Mouse (Mus musculus) liver, embryonic 12.5 days (tissue): Measurements from ENCODE around the gene Oas1a. TPM values are rescaled to one million over a fixed set of nuclear protein-coding genes. Genes with fewer than 3 reads are reported as not detected.
"Not testable (repeated sequence)": the region's sequence is repeated elsewhere in the genome, so short reads cannot be mapped to it uniquely, and the experiment has no call there.

Source experiments
- ATAC-seq: fragments of 200-750 bp; cut with Nextera tagmentation; 2 replicates; pipeline ENCODE4 v1.8.0; 2017; ENCODE audit warnings: moderate number of reproducible peaks, mild to moderate bottlenecking, moderate library complexity
- H3K27ac ChIP-seq: fragments of 300-500 bp; sonication (generic); 2 replicates; pipeline ENCODE4 v1.5.1; 2016; ENCODE audit warnings: mild to moderate bottlenecking
- H3K27me3 ChIP-seq: fragments of 300-500 bp; sonication (generic); replicated peaks from 2 replicates; pipeline ENCODE4 v1.6.1; 2016; ENCODE audit warnings: mild to moderate bottlenecking, moderate library complexity
- H3K36me3 ChIP-seq: fragments of 300-500 bp; sonication (generic); 2 replicates; pipeline ENCODE4 v1.6.1; 2016; ENCODE audit warnings: mild to moderate bottlenecking, moderate library complexity
- H3K4me1 ChIP-seq: fragments of 300-500 bp; sonication (generic); 2 replicates; pipeline ENCODE4 v1.6.1; 2016
- H3K4me2 ChIP-seq: fragments of 300-500 bp; sonication (generic); 2 replicates; pipeline ENCODE4 v1.6.1; 2016; ENCODE audit warnings: mild to moderate bottlenecking, moderate library complexity
- H3K4me3 ChIP-seq: fragments of 300-500 bp; sonication (generic); 2 replicates; pipeline ENCODE4 v1.5.1; 2016; ENCODE audit warnings: mild to moderate bottlenecking, moderate library complexity
- H3K9ac ChIP-seq: fragments of 300-500 bp; sonication (generic); 2 replicates; pipeline ENCODE4 v1.6.1; 2016; ENCODE audit warnings: mild to moderate bottlenecking, moderate library complexity
- H3K9me3 ChIP-seq: fragments of 300-500 bp; sonication (generic); replicated peaks from 2 replicates; pipeline ENCODE4 v1.6.1; 2016; ENCODE audit warnings: mild to moderate bottlenecking, moderate library complexity
- WGBS: fragments of 180-500 bp; shearing (Covaris S2); methylation state at CpG from one replicate; pipeline ENCODE4 v1.1.7; 2016; ENCODE audit not compliant: insufficient replicate concordance; 5-methylcytosine and 5-hydroxymethylcytosine counted together
- polyA plus RNA-seq: library from polyadenylated mRNA; unstranded; fragments of >200 nt; fragmentation: Nextera tagmentation; extraction: Ambion mirVana; gene quantifications from 2 replicates; pipeline ENCODE4 v1.2.1, GENCODE M21; 2016

Oas1a gene
- polyA plus RNA-seq, 1 experiment from 2014 or later: 2.2 TPM

DNA sequence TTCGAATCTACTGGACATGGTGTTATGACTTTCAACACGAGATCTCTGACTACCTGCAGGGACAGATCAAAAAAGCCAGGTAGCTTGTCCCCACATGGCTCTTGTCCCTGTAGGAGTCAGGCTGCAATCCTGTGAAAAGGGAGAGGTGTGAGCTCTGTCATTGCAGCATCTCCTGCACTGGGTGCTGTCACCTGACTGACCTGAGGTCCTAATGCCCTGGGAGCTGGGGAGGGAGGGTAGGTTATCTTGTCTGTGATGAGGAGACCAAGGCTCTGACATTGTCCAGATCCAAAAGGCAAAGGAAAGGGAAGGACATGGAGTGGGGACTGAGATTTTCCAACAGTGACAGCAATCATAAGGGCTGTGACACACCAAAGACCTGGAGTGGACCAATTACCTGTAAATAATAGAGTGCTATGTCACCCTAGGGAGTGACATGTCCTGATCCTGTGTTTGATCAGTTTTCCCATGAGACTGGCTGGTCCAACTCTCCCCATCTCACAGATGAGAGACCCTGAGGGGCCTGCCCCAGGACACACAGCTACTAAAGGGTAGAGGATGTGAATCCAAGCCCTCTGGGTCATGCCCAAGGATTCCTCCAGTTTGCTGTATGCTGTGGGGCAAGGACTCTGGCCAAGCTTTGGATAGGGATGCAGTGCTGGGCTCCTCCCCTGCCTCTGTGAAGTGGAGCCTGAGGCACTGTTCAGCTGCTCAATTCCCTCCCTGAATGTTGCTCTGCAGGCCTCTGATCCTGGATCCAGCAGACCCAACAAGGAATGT is 12.0 kb upstream of the Oas1a start:
- not testable (repeated sequence) for H3K4me3 ChIP-seq, ATAC-seq, H3K27me3 ChIP-seq, H3K9me3 ChIP-seq, H3K9ac ChIP-seq, H3K27ac ChIP-seq, H3K4me2 ChIP-seq, H3K4me1 ChIP-seq, H3K36me3 ChIP-seq
- 48% methylated on average over 2 of the region's 2 CpGs for WGBS

DNA sequence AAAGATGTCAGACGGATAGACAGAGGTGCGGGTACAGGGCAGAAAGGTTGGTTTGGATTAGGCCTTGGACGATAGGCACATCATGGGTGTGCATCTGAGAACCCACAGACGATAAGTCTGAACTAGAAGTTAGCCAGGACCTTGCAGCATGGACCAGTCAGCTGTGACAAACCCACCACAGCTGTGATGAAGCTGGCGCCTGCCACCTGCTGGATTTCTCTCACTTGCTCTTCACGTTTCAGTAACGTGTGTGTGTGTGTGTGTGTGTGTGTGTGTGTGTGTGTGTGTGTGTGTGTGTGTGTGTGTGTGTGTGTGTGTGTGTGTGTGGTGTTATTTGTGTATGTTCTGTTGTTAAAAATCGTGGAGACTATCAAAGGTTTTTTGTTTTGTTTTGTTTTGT is 6.9 kb upstream of the Oas1a start, which contains the start of gene Oas1d:
Gene Oas1d, plus strand, starts transcription at position 333 of the 400 bp plus-strand sequence.
- H3K9me3 ChIP-seq, H3K36me3 ChIP-seq, H3K4me1 ChIP-seq, H3K27ac ChIP-seq, H3K27me3 ChIP-seq, H3K4me3 ChIP-seq, H3K4me2 ChIP-seq, H3K9ac ChIP-seq, ATAC-seq: not testable (repeated sequence)
- 22% methylated on average over 8 of the region's 8 CpGs for WGBS

DNA sequence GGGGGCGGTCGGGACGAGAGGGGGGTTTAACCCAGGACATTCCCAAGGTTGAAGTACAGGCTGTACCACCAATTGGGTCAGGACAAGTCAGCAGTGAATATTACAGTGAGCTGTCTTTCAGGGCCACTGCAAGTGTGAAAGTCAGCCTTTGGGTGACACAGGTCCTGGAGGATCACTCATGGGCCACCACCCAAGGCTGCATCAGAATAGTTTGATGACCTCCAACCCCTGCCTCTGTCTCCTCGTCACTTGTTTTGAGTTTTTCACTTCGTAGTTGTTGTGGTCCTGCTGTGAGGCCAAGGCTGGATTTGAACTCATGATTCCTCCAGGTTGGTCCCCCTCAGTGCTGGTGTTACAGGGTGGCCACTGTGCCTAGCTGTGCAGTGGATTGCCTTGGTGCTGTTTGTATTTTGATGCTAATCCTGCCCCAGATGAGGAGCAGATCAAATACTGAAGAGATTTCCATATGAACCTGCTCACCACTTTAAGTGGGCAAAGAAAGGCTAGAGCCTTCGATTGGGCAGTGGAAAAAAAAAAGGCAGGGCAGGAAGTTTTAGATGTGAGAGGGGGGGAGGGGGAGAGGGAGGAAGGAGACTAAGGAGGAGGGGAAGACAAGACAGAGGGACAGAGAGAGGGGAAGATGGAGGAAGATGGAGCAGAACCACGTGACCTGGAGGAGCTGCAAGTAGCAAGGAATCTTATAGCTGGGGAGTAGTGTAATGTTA is 1.0 kb upstream of the Oas1a start:
- no peaks in the 10 kb centered on the region for H3K36me3 ChIP-seq
- no peak for ATAC-seq
- H3K27me3 ChIP-seq: no peaks in the 10 kb centered on the region
- 34% methylated on average over 7 of the region's 7 CpGs for WGBS
- no peak overlapping the region for H3K4me3 ChIP-seq
- H3K4me2 ChIP-seq: no peak overlapping the region
- H3K9ac ChIP-seq: no peak overlapping the region
- no peaks in the 10 kb centered on the region for H3K9me3 ChIP-seq
- no peak overlapping the region for H3K27ac ChIP-seq
- no peaks in the 10 kb centered on the region for H3K4me1 ChIP-seq

DNA sequence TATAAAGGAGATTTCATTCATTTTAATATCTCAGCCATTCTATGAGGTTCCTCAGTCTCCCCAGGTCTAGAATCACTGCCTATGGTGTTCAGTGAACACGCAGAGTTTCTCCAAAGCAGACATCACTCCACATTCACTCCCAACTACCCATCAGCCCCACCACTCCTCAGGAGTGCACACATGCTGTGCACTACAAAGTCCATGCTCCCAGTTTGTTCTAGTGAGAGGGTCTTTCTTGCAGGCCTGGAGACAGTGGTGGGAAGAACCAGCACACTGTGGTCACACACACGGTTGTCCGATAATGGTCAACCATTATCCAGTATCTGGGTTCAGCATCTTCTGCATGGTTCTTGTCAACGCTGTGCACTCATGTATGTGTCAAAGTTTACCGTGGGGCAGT is 5.3 kb downstream of the Oas1a start:
- H3K4me1 ChIP-seq: no peaks in the 10 kb centered on the region
- no peaks in the 10 kb centered on the region for H3K9me3 ChIP-seq
- no peak overlapping the region for H3K9ac ChIP-seq
- H3K27ac ChIP-seq: no peak overlapping the region
- no peaks in the 10 kb centered on the region for H3K27me3 ChIP-seq
- ATAC-seq: no peak
- H3K4me3 ChIP-seq: no peak overlapping the region
- H3K4me2 ChIP-seq: no peak overlapping the region
- H3K36me3 ChIP-seq: no peaks in the 10 kb centered on the region
- WGBS: 72% methylated on average over 5 of the region's 5 CpGs

DNA sequence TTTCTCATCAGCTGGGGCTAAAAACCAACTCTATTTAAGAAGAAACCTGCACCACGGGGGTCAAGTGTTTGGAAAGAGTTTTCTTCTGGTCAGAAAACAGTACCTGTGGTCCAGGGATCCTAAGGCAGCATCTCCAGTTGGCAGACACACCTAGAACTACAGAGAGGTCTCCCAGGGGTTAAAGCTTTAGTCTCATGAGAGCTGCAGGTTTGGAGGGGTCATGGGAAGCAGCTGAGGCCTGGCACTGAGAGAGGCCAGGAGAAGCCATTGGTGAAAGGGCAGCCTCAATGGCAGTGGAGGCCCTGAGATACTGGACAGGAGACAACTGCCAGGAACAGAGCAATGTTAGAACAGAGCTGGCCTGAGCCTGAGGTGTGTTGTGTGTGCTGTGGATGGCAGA is 6.7 kb downstream of the Oas1a start:
- 31% methylated on average over 1 of the region's 1 CpGs for WGBS
- no peaks in the 10 kb centered on the region for H3K27me3 ChIP-seq
- H3K4me1 ChIP-seq: no peaks in the 10 kb centered on the region
- H3K9ac ChIP-seq: no peak overlapping the region
- no peak for ATAC-seq
- H3K9me3 ChIP-seq: no peaks in the 10 kb centered on the region
- no peak overlapping the region for H3K27ac ChIP-seq
- H3K4me3 ChIP-seq: no peak overlapping the region
- H3K4me2 ChIP-seq: no peak overlapping the region
- no peaks in the 10 kb centered on the region for H3K36me3 ChIP-seq

DNA sequence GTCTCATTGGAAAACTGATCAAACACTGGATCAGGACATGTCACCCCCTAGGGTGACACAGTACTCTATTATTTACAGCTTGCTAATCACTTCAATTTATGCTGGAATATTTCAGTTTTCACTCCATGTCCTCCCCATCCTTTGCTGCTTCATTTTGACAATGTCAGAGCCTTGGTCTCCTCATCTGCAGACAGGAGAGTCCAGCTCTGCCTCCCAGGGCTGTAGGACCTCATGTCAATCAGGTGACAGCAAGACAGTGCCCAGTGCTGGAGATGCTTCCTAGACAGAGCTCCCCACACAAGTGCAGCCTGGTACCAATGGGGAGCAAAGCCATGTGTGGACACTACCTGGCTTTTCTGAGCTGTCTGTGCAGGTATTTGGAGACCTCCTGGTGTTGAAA is 8.6 kb downstream of the Oas1a start:
- Histone ChIP-seq H3K9ac (no peak overlapping the region), H3K27me3 (no peaks in the 10 kb centered on the region), H3K9me3 (no peaks in the 10 kb centered on the region), H3K36me3 (no peaks in the 10 kb centered on the region), H3K4me3 (no peak overlapping the region), H3K4me2 (no peak overlapping the region), H3K4me1 (no peaks in the 10 kb centered on the region), H3K27ac (no peak overlapping the region)
- ATAC-seq: no peak

DNA sequence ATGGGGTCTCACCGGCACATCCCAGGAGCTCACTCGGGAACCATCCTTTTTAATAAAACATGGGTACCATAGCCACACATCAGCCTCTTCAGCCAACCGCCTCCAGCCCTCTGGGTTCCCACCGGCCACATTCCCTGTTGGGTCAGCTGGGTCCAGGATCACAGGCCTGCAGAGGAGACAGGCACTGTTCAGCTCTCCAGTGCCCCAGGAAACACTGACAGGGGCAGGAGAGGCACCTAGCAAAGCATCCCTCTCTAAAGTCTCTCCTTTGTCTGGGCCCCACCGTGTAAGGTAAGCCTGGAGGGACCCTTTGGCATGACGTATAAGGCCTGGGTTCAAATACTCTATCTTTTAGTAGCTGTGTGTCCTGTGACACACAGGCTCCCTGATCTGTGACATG is 9.0 kb downstream of the Oas1a start:
- 65% methylated on average over 6 of the region's 6 CpGs for WGBS
- Histone ChIP-seq H3K27me3 (no peaks in the 10 kb centered on the region), H3K9ac (no peak overlapping the region), H3K4me1 (no peaks in the 10 kb centered on the region), H3K9me3 (no peaks in the 10 kb centered on the region), H3K36me3 (no peaks in the 10 kb centered on the region), H3K4me2 (no peak overlapping the region), H3K27ac (no peak overlapping the region), H3K4me3 (no peak overlapping the region)
- no peak for ATAC-seq

DNA sequence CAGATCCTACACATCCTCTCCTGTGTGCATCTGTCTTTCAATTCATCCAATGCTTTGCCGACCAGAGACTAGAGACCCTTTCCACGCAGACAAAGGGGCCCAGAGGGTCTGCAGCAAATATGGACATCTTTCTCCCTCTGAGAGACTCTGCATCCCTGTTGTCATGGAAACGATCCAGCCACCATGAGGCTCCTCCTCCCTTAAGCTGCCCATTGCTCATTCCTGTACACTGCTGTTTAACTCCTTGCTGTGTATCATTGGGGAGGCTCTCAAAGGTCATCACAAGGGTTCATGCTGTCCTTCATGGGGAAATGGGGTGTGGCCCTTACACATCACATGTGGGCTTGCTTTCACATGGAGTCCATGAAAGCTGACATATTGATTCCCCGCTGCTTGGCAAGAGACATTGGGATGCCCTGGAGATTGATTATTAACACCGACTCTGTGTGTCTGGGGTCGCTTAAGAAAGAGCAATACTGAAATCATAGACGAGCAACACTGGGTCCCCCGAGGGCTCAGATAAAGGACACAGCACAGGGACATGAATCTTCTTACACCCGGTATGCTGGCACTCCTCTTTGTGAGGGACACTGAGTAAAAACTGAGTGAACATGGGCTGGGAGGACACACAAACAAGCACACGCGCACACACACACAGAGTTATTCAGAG is 12.0 kb downstream of the Oas1a start:
- no peak for ATAC-seq
- WGBS: 74% methylated on average over 11 of the region's 11 CpGs
- H3K27me3 ChIP-seq: no peaks in the 10 kb centered on the region

DNA sequence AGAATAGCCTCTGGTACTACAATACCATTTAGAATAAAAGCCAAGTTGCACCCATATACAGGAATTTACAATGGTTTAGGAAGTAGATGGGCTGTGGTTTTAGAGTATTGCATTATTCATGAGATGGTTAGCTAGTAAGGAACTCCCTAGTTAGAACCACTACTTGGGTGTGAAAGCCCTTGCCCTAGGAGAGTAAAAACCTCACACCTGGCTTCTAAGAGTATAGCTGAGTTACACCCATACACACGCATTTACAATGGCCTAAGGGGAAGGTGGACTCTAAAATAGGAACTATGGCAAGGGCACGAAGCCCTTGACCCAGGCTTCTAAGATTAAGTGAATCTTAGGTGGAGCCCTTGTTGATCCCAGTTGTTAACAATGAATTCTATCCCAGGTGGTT is 12.6 kb downstream of the Oas1a start:
- H3K27me3 ChIP-seq, H3K36me3 ChIP-seq, ATAC-seq, H3K9ac ChIP-seq, H3K27ac ChIP-seq, H3K4me3 ChIP-seq, H3K9me3 ChIP-seq, H3K4me2 ChIP-seq, H3K4me1 ChIP-seq: not testable (repeated sequence)
- 38% methylated on average over 2 of the region's 2 CpGs for WGBS

More for the DNA sequence above, 12.0 kb downstream of the Oas1a start:
- H3K9me3 ChIP-seq: no peaks in the 10 kb centered on the region
- no peak overlapping the region for H3K27ac ChIP-seq
- no peaks in the 10 kb centered on the region for H3K4me1 ChIP-seq
- H3K36me3 ChIP-seq: no peaks in the 10 kb centered on the region
- H3K4me2 ChIP-seq: no peak overlapping the region
- no peak overlapping the region for H3K4me3 ChIP-seq
- no peak overlapping the region for H3K9ac ChIP-seq

DNA sequence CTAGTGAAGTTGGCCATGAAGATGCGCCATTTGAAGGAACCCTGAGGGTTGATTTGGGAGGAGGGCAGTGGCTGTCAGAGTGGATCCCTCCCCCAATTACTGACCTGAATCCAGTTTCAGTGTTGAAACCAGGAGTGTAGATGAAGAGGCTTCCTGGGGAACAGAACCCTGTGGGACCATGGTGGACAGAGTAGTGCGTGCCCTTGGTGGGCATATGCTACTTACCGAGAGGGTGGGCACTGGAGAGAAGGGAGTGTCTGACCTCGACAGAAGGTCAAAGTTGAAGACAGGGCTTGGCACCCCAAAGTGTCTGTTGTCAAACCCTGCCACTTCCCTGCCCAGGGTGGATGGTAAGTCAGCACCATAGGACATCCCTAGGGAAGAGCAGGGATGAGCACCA is 13.5 kb downstream of the Oas1a start:
- H3K9ac ChIP-seq, H3K4me2 ChIP-seq, ATAC-seq, H3K4me1 ChIP-seq, H3K4me3 ChIP-seq, H3K9me3 ChIP-seq, H3K27ac ChIP-seq, H3K27me3 ChIP-seq, H3K36me3 ChIP-seq: not testable (repeated sequence)
- WGBS: 74% methylated on average over 4 of the region's 4 CpGs

DNA sequence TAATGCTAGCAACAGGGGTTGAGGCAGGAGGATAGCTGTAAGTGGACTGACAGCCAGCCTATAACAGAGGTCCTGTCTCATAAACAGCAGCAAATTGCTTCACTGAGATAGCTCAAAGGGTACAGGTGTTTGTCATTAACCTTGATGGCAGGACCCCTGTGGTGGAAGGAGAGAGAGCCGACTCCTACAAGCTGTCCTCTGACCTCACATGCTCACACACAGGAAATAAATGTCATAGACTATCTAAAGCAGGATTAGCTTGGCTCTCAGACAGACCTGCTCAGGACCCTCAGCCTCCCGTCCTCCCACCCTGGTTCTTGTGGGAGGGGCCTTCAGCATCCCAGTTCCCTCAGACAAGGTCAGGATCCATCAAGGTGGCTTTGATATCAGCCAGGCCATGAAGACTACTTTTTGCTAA is 15.1 kb downstream of the Oas1a start:
- H3K4me1 ChIP-seq: no peaks in the 10 kb centered on the region
- no peaks in the 10 kb centered on the region; the same call in 1 of the 2 replicates for H3K27me3 ChIP-seq
- H3K36me3 ChIP-seq: no peaks in the 10 kb centered on the region
- no peak overlapping the region for H3K4me2 ChIP-seq
- H3K4me3 ChIP-seq: no peak overlapping the region
- H3K9ac ChIP-seq: no peak overlapping the region
- no peaks in the 10 kb centered on the region for H3K9me3 ChIP-seq
- no peak overlapping the region for H3K27ac ChIP-seq
- no peak for ATAC-seq
- WGBS: 57% methylated on average over 2 of the region's 2 CpGs

DNA sequence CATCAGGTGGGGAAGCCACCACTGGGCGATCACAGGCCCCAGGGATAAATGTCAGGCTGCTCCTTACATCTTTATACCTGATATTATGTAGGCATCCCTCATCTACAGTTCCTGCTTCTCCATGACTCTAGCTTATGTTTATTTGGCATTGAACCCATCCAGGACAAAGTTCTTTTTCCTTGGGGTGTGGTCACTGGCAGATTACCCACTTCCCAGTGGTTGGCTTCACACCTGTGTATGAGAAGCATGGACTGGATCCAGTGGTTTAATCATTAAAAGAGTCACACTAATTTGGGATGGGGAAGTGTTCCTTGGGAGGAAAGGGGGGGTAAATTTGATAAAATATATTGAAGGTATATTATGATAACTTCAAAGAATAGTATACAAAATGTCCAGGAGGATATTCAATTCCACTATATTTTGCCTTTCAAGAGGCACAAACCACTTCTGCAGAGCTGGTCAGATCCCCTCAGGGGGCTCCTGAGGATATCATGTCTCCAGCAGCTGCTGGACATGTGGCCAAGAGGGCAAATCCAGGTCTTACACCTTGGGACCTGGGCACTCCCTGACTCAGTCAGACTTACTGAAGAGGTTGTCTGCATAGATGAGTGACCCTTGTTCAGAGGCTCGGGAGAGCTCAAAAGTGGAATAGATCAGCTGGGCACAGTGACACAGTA is 15.6 kb downstream of the Oas1a start:
- H3K9ac ChIP-seq, H3K9me3 ChIP-seq: not testable (repeated sequence)
- 52% methylated on average over 2 of the region's 2 CpGs for WGBS

More for the DNA sequence above, 15.6 kb downstream of the Oas1a start:
- H3K36me3 ChIP-seq, H3K4me3 ChIP-seq, H3K4me1 ChIP-seq, H3K4me2 ChIP-seq, ATAC-seq, H3K27me3 ChIP-seq, H3K27ac ChIP-seq: not testable (repeated sequence)
